Mouse (Mus musculus): ENCODE results near the gene Vkorc1l1. TPM values are rescaled to one million over a fixed set of nuclear protein-coding genes. Genes with fewer than 3 reads are reported as not detected.

Vkorc1l1 gene
- total and polyA plus RNA-seq, 3 experiments = 12.4 to 17.9 (median 14.3) TPM

DNA sequence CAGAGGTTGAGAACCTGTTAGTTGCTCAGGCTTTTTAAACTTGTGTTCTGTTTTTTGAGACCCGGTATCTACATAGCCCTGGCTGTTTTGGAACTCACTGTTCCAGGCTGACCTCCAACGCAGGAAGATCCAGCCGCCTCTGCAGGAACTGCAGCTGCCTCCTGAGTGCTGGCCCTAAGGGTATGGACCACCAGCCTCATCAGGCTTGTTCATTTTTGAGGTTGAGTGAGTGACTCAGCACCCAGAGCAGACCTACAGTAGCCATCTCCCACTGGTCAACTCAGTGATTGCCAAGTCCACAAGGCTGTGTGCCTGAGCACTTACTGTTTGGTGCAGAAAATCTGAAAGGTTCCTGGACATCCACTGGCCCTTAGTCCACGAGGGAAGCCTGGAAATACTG, 29.7 kb downstream of the Vkorc1l1 start:
- no peaks in the 10 kb centered on the region; the same call in 1 of the 2 replicates for H3K79me2 ChIP-seq (replicated peaks; ENCODE audit: control insufficient read depth, insufficient read depth, low read length)
- no peaks in the 10 kb centered on the region for H3K36me3 ChIP-seq (ENCODE audit: control insufficient read depth, insufficient read depth, low read length)
- H3K27ac ChIP-seq = no peak overlapping the region
- no peak for DNase-seq
- TF ChIP-seq POLR2A (IDR thresholded peaks at IDR 0.05; ENCODE audit: insufficient read depth, low read depth, low read length) (no peak), EP300 (IDR thresholded peaks at IDR 0.05; ENCODE audit: insufficient read depth, low read depth, low read length) (no peak), CTCF (IDR thresholded peaks at IDR 0.05) (no peak)
- H3K4me1 ChIP-seq (ENCODE audit: control insufficient read depth, insufficient read depth, low read length) = no peaks in the 10 kb centered on the region
- WGBS = 65% methylated on average over 4 of the region's 4 CpGs
- H3K4me3 ChIP-seq = no peak overlapping the region
- no peak overlapping the region for H3K9ac ChIP-seq (ENCODE audit: low read depth, low read length)
- intact Hi-C loops (cut with DNase I) = no loop called here
- no peaks in the 10 kb centered on the region for H3K27me3 ChIP-seq (ENCODE audit: control insufficient read depth, insufficient read depth, low read length)

- no peaks in the 10 kb centered on the region; the same call in 1 of the 2 replicates for H3K4me1 ChIP-seq (ENCODE audit: control insufficient read depth, insufficient read depth, low read length)
- TF ChIP-seq CTCF (IDR thresholded peaks at IDR 0.05) (no peak), POLR2A (IDR thresholded peaks at IDR 0.05; ENCODE audit: insufficient read depth, low read depth, low read length) (no peak), EP300 (IDR thresholded peaks at IDR 0.05; ENCODE audit: insufficient read depth, low read depth, low read length) (no peak)
- no peak for DNase-seq
- H3K27me3 ChIP-seq (ENCODE audit: control insufficient read depth, insufficient read depth, low read length) = no peaks in the 10 kb centered on the region
- intact Hi-C loops (cut with DNase I) = no loop called here
- H3K36me3 ChIP-seq (ENCODE audit: control insufficient read depth, insufficient read depth, low read length) = no peaks in the 10 kb centered on the region
- H3K9ac ChIP-seq (ENCODE audit: low read depth, low read length) = no peak overlapping the region
- H3K79me2 ChIP-seq (replicated peaks; ENCODE audit: control insufficient read depth, insufficient read depth, low read length) = no peaks in the 10 kb centered on the region; the same call in 1 of the 2 replicates
- H3K27ac ChIP-seq = no peak overlapping the region
- no peak overlapping the region for H3K4me3 ChIP-seq
- 82% methylated on average over 4 of the region's 4 CpGs for WGBS
These were observed 32.6 kb downstream of the Vkorc1l1 start for GRCm38 (mm10) chr5:129974354-129974753.

- no peaks in the 10 kb centered on the region; the same call in 1 of the 2 replicates for H3K4me1 ChIP-seq (ENCODE audit: control insufficient read depth, insufficient read depth, low read length)
- TF ChIP-seq POLR2A (IDR thresholded peaks at IDR 0.05; ENCODE audit: insufficient read depth, low read depth, low read length) = no peak
- TF ChIP-seq CTCF (IDR thresholded peaks at IDR 0.05) = no peak
- no peak for TF ChIP-seq EP300 (IDR thresholded peaks at IDR 0.05; ENCODE audit: insufficient read depth, low read depth, low read length)
- intact Hi-C loops (cut with DNase I) = no loop called here
These were observed 33.1 kb downstream of the Vkorc1l1 start for GRCm38 (mm10) chr5:129974866-129975311.

GRCm38 (mm10) chr5:129977768-129978167, 36.0 kb downstream of the Vkorc1l1 start:
- Histone ChIP-seq H3K79me2 (replicated peaks; ENCODE audit: control insufficient read depth, insufficient read depth, low read length) (no peaks in the 10 kb centered on the region; the same call in 1 of the 2 replicates), H3K27ac (no peak overlapping the region), H3K27me3 (ENCODE audit: control insufficient read depth, insufficient read depth, low read length) (no peaks in the 10 kb centered on the region), H3K36me3 (ENCODE audit: control insufficient read depth, insufficient read depth, low read length) (no peaks in the 10 kb centered on the region), H3K4me3 (no peak overlapping the region), H3K9ac (ENCODE audit: low read depth, low read length) (no peak overlapping the region), H3K4me1 (ENCODE audit: control insufficient read depth, insufficient read depth, low read length) (no peaks in the 10 kb centered on the region; the same call in 1 of the 2 replicates)
- 93% methylated on average over 4 of the region's 4 CpGs for WGBS
- intact Hi-C loops (cut with DNase I) = no loop called here
- TF ChIP-seq EP300 (IDR thresholded peaks at IDR 0.05; ENCODE audit: insufficient read depth, low read depth, low read length) = no peak
- no peak for DNase-seq

More at GRCm38 (mm10) chr5:129974866-129975311, 33.1 kb downstream of the Vkorc1l1 start:
- no peak overlapping the region for H3K27ac ChIP-seq
- WGBS = 87% methylated on average over 4 of the region's 4 CpGs
- no peaks in the 10 kb centered on the region for H3K27me3 ChIP-seq (ENCODE audit: control insufficient read depth, insufficient read depth, low read length)
- no peaks in the 10 kb centered on the region for H3K36me3 ChIP-seq (ENCODE audit: control insufficient read depth, insufficient read depth, low read length)
- no peak for DNase-seq
- no peaks in the 10 kb centered on the region; the same call in 1 of the 2 replicates for H3K79me2 ChIP-seq (replicated peaks; ENCODE audit: control insufficient read depth, insufficient read depth, low read length)
- H3K4me3 ChIP-seq = no peak overlapping the region
- H3K9ac ChIP-seq (ENCODE audit: low read depth, low read length) = no peak overlapping the region

GRCm38 (mm10) chr5:129978608-129979007, 36.8 kb downstream of the Vkorc1l1 start:
- Histone ChIP-seq H3K9ac (ENCODE audit: low read depth, low read length) (no peak overlapping the region), H3K79me2 (replicated peaks; ENCODE audit: control insufficient read depth, insufficient read depth, low read length) (no peaks in the 10 kb centered on the region; the same call in 1 of the 2 replicates), H3K27ac (no peak overlapping the region), H3K4me3 (no peak overlapping the region), H3K27me3 (ENCODE audit: control insufficient read depth, insufficient read depth, low read length) (no peaks in the 10 kb centered on the region), H3K4me1 (ENCODE audit: control insufficient read depth, insufficient read depth, low read length) (no peaks in the 10 kb centered on the region; the same call in 1 of the 2 replicates), H3K36me3 (ENCODE audit: control insufficient read depth, insufficient read depth, low read length) (no peaks in the 10 kb centered on the region)
- no peak for TF ChIP-seq POLR2A (IDR thresholded peaks at IDR 0.05; ENCODE audit: insufficient read depth, low read depth, low read length)
- no peak for TF ChIP-seq EP300 (IDR thresholded peaks at IDR 0.05; ENCODE audit: insufficient read depth, low read depth, low read length)
- no peak for TF ChIP-seq CTCF (IDR thresholded peaks at IDR 0.05)
- DNase-seq = no peak
- intact Hi-C loops (cut with DNase I) = no loop called here
- WGBS = 33% methylated on average over 5 of the region's 5 CpGs

- Histone ChIP-seq H3K27ac (no peak overlapping the region), H3K4me1 (ENCODE audit: control insufficient read depth, insufficient read depth, low read length) (no peaks in the 10 kb centered on the region; the same call in 1 of the 2 replicates), H3K4me3 (no peak overlapping the region), H3K36me3 (ENCODE audit: control insufficient read depth, insufficient read depth, low read length) (no peaks in the 10 kb centered on the region), H3K9ac (ENCODE audit: low read depth, low read length) (no peak overlapping the region), H3K27me3 (ENCODE audit: control insufficient read depth, insufficient read depth, low read length) (no peaks in the 10 kb centered on the region), H3K79me2 (replicated peaks; ENCODE audit: control insufficient read depth, insufficient read depth, low read length) (no peaks in the 10 kb centered on the region)
- DNase-seq = no peak
- 63% methylated on average over 3 of the region's 3 CpGs for WGBS
- no peak for TF ChIP-seq POLR2A (IDR thresholded peaks at IDR 0.05; ENCODE audit: insufficient read depth, low read depth, low read length)
- TF ChIP-seq EP300 (IDR thresholded peaks at IDR 0.05; ENCODE audit: insufficient read depth, low read depth, low read length) = no peak
- TF ChIP-seq CTCF (IDR thresholded peaks at IDR 0.05) = no peak
- intact Hi-C loops (cut with DNase I) = no loop called here
These were observed 38.4 kb downstream of the Vkorc1l1 start for GRCm38 (mm10) chr5:129980216-129980615.
